Mouse (Mus musculus): ENCODE measurements around the gene 2410137M14Rik. TPM values are rescaled to one million over a fixed set of nuclear protein-coding genes. Genes with fewer than 3 reads are reported as not detected.
A peak's percentile ranks its signal among the peaks of the same experiment; 100 is the strongest.
"Not testable (repeated sequence)": the region's sequence is repeated elsewhere in the genome, so short reads cannot be mapped to it uniquely, and the experiment has no call there.

Gene 2410137M14Rik
- polyA plus RNA-seq, 1 experiment from 2014 or later: not detected

- Histone ChIP-seq H3K4me2 (replicated peaks; ENCODE audit: low read depth) (no peak overlapping the region), H3K4me3 (ENCODE audit: low read depth, low read length) (no peak overlapping the region), H3K4me1 (replicated peaks; ENCODE audit: control insufficient read depth, insufficient read depth) (0 out of 2 replicates have a peak, but pooled peaks cover 2% of the 10 kb centered on the region), H3K27ac (replicated peaks) (no peak overlapping the region), H3K9me3 (ENCODE audit: control insufficient read depth, low read length) (no peaks in the 10 kb centered on the region), H3K27me3 (ENCODE audit: control insufficient read depth, insufficient read depth, low read length) (no peaks in the 10 kb centered on the region), H3K36me3 (ENCODE audit: control insufficient read depth, insufficient read depth, low read length) (no peaks in the 10 kb centered on the region), H3K9ac (ENCODE audit: low read length) (no peak overlapping the region)
- DNase-seq (ENCODE audit: low spot score) (no peak), ATAC-seq (ENCODE audit: low FRiP score, low TSS enrichment) (no peak)
- 66% methylated on average over 3 of the region's 3 CpGs for WGBS
- TF ChIP-seq EP300 (optimal IDR thresholded peaks at IDR 0.05) (no peak), CTCF (IDR thresholded peaks at IDR 0.05; ENCODE audit: low read depth) (no peak)
These were observed 11.5 kb upstream of the 2410137M14Rik start for GRCm38 (mm10) chr17:36992336-36993104.

GRCm38 (mm10) chr17:36990630-36991029, 9.6 kb upstream of the 2410137M14Rik start:
- not testable (repeated sequence) for H3K4me3 ChIP-seq (ENCODE audit: low read depth, low read length); H3K36me3 ChIP-seq (ENCODE audit: control insufficient read depth, insufficient read depth, low read length); H3K27me3 ChIP-seq (ENCODE audit: control insufficient read depth, insufficient read depth, low read length); H3K4me2 ChIP-seq (replicated peaks; ENCODE audit: low read depth); H3K27ac ChIP-seq (replicated peaks); DNase-seq (ENCODE audit: low spot score); H3K9me3 ChIP-seq (ENCODE audit: control insufficient read depth, low read length); ATAC-seq (ENCODE audit: low FRiP score, low TSS enrichment); H3K4me1 ChIP-seq (replicated peaks; ENCODE audit: control insufficient read depth, insufficient read depth); H3K9ac ChIP-seq (ENCODE audit: low read length)
- WGBS: 95% methylated on average over 5 of the region's 6 CpGs

- ATAC-seq (ENCODE audit: low FRiP score, low TSS enrichment) (no peak), DNase-seq (ENCODE audit: low spot score) (no peak)
- Histone ChIP-seq H3K27me3 (ENCODE audit: control insufficient read depth, insufficient read depth, low read length) (no peaks in the 10 kb centered on the region), H3K36me3 (ENCODE audit: control insufficient read depth, insufficient read depth, low read length) (no peaks in the 10 kb centered on the region), H3K9ac (ENCODE audit: low read length) (no peak within 1 kb of the TSS), H3K4me1 (replicated peaks; ENCODE audit: control insufficient read depth, insufficient read depth) (0 out of 2 replicates have a peak, but pooled peaks cover 2% of the 10 kb centered on the region), H3K9me3 (ENCODE audit: control insufficient read depth, low read length) (no peaks in the 10 kb centered on the region), H3K4me3 (ENCODE audit: low read depth, low read length) (no peak within 1 kb of the TSS), H3K27ac (replicated peaks) (no peak within 1 kb of the TSS), H3K4me2 (replicated peaks; ENCODE audit: low read depth) (0 out of 2 replicates have a peak within 1 kb of the TSS, but pooled peaks have one; percentile 1)
- 32% methylated on average over 5 of the region's 5 CpGs for WGBS
- TF ChIP-seq EP300 (optimal IDR thresholded peaks at IDR 0.05) (no peak), CTCF (IDR thresholded peaks at IDR 0.05; ENCODE audit: low read depth) (no peak)
These were observed 8.4 kb upstream of the 2410137M14Rik start, which contains the start of gene H2-M5 for GRCm38 (mm10) chr17:36989437-36989836. TSS of gene H2-M5 (minus strand) at chr17:36989537.

GRCm38 (mm10) chr17:36988475-36988874, 7.4 kb upstream of the 2410137M14Rik start:
- ATAC-seq (ENCODE audit: low FRiP score, low TSS enrichment) (no peak), DNase-seq (ENCODE audit: low spot score) (no peak)
- WGBS: 9% methylated on average over 24 of the region's 24 CpGs

GRCm38 (mm10) chr17:36982253-36983155, 1.5 kb upstream of the 2410137M14Rik start:
- H3K4me2 ChIP-seq (replicated peaks; ENCODE audit: low read depth): no peak overlapping the region
- TF ChIP-seq CTCF (IDR thresholded peaks at IDR 0.05; ENCODE audit: low read depth) (no peak), EP300 (optimal IDR thresholded peaks at IDR 0.05) (no peak)
- H3K9ac ChIP-seq (ENCODE audit: low read length): no peak overlapping the region
- H3K27ac ChIP-seq (replicated peaks): no peak overlapping the region
- H3K36me3 ChIP-seq (ENCODE audit: control insufficient read depth, insufficient read depth, low read length): no peaks in the 10 kb centered on the region
- no peak for DNase-seq (ENCODE audit: low spot score)
- no peaks in the 10 kb centered on the region for H3K27me3 ChIP-seq (ENCODE audit: control insufficient read depth, insufficient read depth, low read length)
- H3K4me3 ChIP-seq (ENCODE audit: low read depth, low read length): no peak overlapping the region
- 38% methylated on average over 5 of the region's 5 CpGs for WGBS
- ATAC-seq (ENCODE audit: low FRiP score, low TSS enrichment): no peak
- peaks cover 2% of the 10 kb centered on the region; the same call in 1 of the 2 replicates for H3K4me1 ChIP-seq (replicated peaks; ENCODE audit: control insufficient read depth, insufficient read depth)
- H3K9me3 ChIP-seq (ENCODE audit: control insufficient read depth, low read length): no peaks in the 10 kb centered on the region

More at GRCm38 (mm10) chr17:36988475-36988874, 7.4 kb upstream of the 2410137M14Rik start:
- Histone ChIP-seq H3K27me3 (ENCODE audit: control insufficient read depth, insufficient read depth, low read length) (no peaks in the 10 kb centered on the region), H3K36me3 (ENCODE audit: control insufficient read depth, insufficient read depth, low read length) (no peaks in the 10 kb centered on the region), H3K9me3 (ENCODE audit: control insufficient read depth, low read length) (no peaks in the 10 kb centered on the region), H3K4me2 (replicated peaks; ENCODE audit: low read depth) (0 out of 2 replicates have a peak overlapping the region, but pooled peaks have one; percentile 1), H3K27ac (replicated peaks) (no peak overlapping the region), H3K4me1 (replicated peaks; ENCODE audit: control insufficient read depth, insufficient read depth) (0 out of 2 replicates have a peak, but pooled peaks cover 2% of the 10 kb centered on the region), H3K9ac (ENCODE audit: low read length) (no peak overlapping the region), H3K4me3 (ENCODE audit: low read depth, low read length) (no peak overlapping the region)
- no peak for TF ChIP-seq CTCF (IDR thresholded peaks at IDR 0.05; ENCODE audit: low read depth)

Measured in stomach, postnatal 0 days (tissue).